Mouse (Mus musculus) gastrocnemius, postnatal 10 days (tissue): ENCODE results near the gene Olfr1500. TPM values are rescaled to one million over a fixed set of nuclear protein-coding genes. Genes with fewer than 3 reads are reported as not detected.
"Not testable (repeated sequence)": the region's sequence is repeated elsewhere in the genome, so short reads cannot be mapped to it uniquely, and the experiment has no call there.

Experiments
- DNase-seq: peaks from one replicate; pipeline ENCODE4 v3.0.0; 2021; ENCODE audit warnings: mixed read lengths
- long read RNA-seq, 2 experiments: library from polyadenylated mRNA; stranded (forward); transcript quantifications; one replicate each; pipeline ENCODE4 v2.0.0; 2021
- total RNA-seq, 2 experiments: library from RNA; stranded (reverse); gene quantifications; 2 replicates each; pipeline ENCODE4 v1.2.3; 2021

Gene Olfr1500
- total RNA-seq, result not detected
- long read RNA-seq, experiment 1, result 0 reads
- long read RNA-seq, experiment 2, result 0 reads

DNA sequence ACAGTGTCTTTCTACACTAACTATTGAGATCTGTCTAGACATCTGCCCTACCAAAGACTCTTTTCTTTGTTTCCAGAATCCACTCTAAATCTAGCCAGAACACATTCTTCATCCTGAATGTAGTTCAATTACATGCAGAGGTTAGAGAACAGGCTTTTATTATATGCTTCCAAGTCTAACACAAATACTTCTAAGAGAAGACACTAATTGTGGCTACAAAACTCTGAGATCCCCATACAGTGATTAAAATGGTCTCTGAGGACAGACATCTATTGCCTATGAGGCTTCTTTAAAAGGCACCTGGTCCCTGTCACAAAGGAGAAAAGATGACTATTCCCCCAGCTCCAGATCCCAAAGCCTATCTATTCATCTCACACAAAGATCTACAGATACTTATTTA lies at the start of gene Olfr1500:
Gene Olfr1500 (minus strand): TSS at position 101 of the 400 bp plus-strand sequence.
- no peak for DNase-seq

- DNase-seq, result no peak
These were observed 31.2 kb upstream of the Olfr1500 start, which contains the start of gene Olfr1502 for GRCm38 (mm10) chr19:13861495-13861894. TSS of gene Olfr1502 (plus strand) at chr19:13861795.

GRCm38 (mm10) chr19:13850592-13850991 lies 20.3 kb upstream of the Olfr1500 start, which contains the start of gene Olfr1501:
TSS of gene Olfr1501 (minus strand) at chr19:13850692.
- not testable (repeated sequence) for DNase-seq

- no peak for DNase-seq
These were observed 1.8 kb downstream of the Olfr1500 start for GRCm38 (mm10) chr19:13828447-13828846.

- DNase-seq, result no peak
These were observed 9.4 kb downstream of the Olfr1500 start for GRCm38 (mm10) chr19:13820847-13821246.

DNA sequence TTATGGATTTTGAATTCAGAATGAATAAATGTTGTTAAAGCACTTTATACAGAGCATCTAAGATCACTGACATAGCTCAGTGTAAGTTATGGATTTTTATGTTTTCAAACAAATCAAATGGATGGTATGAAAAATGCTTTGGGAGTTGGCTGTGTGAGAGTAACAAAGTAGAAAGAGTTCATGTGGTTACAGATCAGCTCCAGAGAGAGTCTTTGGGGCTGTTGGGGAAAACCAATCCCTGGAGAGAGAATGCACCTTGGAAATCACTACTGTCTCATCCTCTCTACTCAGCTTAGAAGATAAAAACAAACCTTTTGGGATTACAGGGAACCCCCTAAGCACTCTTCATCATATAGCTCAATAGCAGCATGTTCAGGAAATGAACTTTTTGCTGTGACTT lies 10.9 kb downstream of the Olfr1500 start, which contains the start of gene Olfr1499:
Gene Olfr1499 (minus strand): TSS at position 101 of the 400 bp plus-strand sequence.
- DNase-seq, result no peak

GRCm38 (mm10) chr19:13818827-13819226 lies 11.5 kb downstream of the Olfr1500 start:
- no peak for DNase-seq

GRCm38 (mm10) chr19:13812823-13813222 lies 17.5 kb downstream of the Olfr1500 start:
- DNase-seq, result no peak

- not testable (repeated sequence) for DNase-seq
These were observed 24.8 kb downstream of the Olfr1500 start for GRCm38 (mm10) chr19:13805486-13805885.

- no peak for DNase-seq
These were observed 32.2 kb downstream of the Olfr1500 start, which contains the start of gene Olfr1497 for GRCm38 (mm10) chr19:13798102-13798501. TSS of gene Olfr1497 (minus strand) at chr19:13798202.

- DNase-seq, result no peak
These were observed 52.7 kb downstream of the Olfr1500 start, which contains the start of gene Olfr1496 for GRCm38 (mm10) chr19:13777578-13777977. TSS of gene Olfr1496 (plus strand) at chr19:13777878.

Other genes starting within 250 kb of the Olfr1500 start
- not detected for gene Olfr1484, start 247.0 kb downstream of the Olfr1500 start, total RNA-seq
- gene Olfr1487, start 213.1 kb downstream of the Olfr1500 start, total RNA-seq, result not detected
- not detected for gene Olfr1489, start 198.9 kb downstream of the Olfr1500 start, total RNA-seq
- not detected for gene Olfr1490, start 179.4 kb downstream of the Olfr1500 start, total RNA-seq
- not detected for gene Olfr1491, start 133.2 kb downstream of the Olfr1500 start, total RNA-seq
- gene Olfr1493-ps1, start 107.2 kb downstream of the Olfr1500 start, total RNA-seq, result not detected
- not detected for gene Olfr1494, start 90.8 kb downstream of the Olfr1500 start, total RNA-seq
- not detected for gene Olfr1495, start 65.9 kb downstream of the Olfr1500 start, total RNA-seq
- gene Olfr1496, start 52.6 kb downstream of the Olfr1500 start, total RNA-seq, result not detected
- not detected for gene Olfr1497, start 32.3 kb downstream of the Olfr1500 start, total RNA-seq
- not detected for gene Olfr1499, start 11.0 kb downstream of the Olfr1500 start, total RNA-seq
- not detected for gene Olfr1501, start 20.2 kb upstream of the Olfr1500 start, total RNA-seq
- gene Olfr1502, start 31.3 kb upstream of the Olfr1500 start, total RNA-seq, result not detected
- not detected for gene Olfr1504, start 67.4 kb upstream of the Olfr1500 start, total RNA-seq
- gene Olfr1505, start 83.0 kb upstream of the Olfr1500 start, total RNA-seq, result not detected